Comparison of ENCODE assay signal across 10 mouse cellular contexts in the genomic region with DNA sequence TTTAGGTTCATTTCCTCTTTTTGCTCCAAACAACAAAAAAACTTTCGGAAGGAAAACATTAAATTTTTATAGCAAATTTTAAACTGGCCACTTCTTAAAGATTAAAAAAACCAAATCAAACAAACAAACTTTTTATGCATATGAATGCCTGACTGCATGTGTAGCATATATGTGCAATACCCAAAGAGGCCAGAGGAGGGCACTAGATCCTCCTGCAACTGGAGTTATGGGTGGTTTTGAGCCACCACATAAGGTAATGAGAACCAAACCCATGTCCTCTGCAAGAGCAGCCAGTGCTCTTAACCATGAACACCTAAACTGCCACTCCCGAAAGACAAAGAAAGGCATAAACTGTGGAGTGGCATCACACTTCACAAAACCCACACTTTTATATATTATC. TPM values are rescaled to one million over a fixed set of nuclear protein-coding genes. Genes with fewer than 3 reads are reported as not detected.
DNase-seq lines count a peak whose midpoint lies in the region; ATAC-seq and TF ChIP-seq lines count a peak whose summit lies in the region.
"Had no signal": no experiment of that assay in that cellular context is flagged by ENCODE, and none has a peak within 500 bp of the region (broad histone marks: within the 10 kb centered on the region; RNA-seq: fewer than 3 reads in every experiment).

No protein-coding gene starts in this region.

- no peak overlapping the region for H3K27ac ChIP-seq in forebrain, embryonic 11.5 days (ENCODE audit: low read depth, low read length)
- H3K27ac ChIP-seq in forebrain, embryonic 15.5 days (replicated peaks) = no peak overlapping the region
- H3K27ac ChIP-seq: heart, embryonic 13.5 days; midbrain, embryonic 12.5 days had no signal

- no peak overlapping the region for H3K9ac ChIP-seq in forebrain, embryonic 11.5 days (ENCODE audit: low read length)
- H3K9ac ChIP-seq in forebrain, embryonic 15.5 days (replicated peaks) = no peak overlapping the region
- H3K9ac ChIP-seq: heart, embryonic 13.5 days; midbrain, embryonic 12.5 days had no signal

- H3K27me3 ChIP-seq in forebrain, embryonic 11.5 days (ENCODE audit: control insufficient read depth, insufficient read depth, low read length) = no peaks in the 10 kb centered on the region
- no peaks in the 10 kb centered on the region for H3K27me3 ChIP-seq in forebrain, embryonic 15.5 days
- H3K27me3 ChIP-seq: heart, embryonic 13.5 days; midbrain, embryonic 12.5 days had no signal

- H3K9me3 ChIP-seq in forebrain, embryonic 11.5 days (ENCODE audit: control insufficient read depth, low read length) = no peaks in the 10 kb centered on the region
- H3K9me3 ChIP-seq in forebrain, embryonic 15.5 days = no peaks in the 10 kb centered on the region
- H3K9me3 ChIP-seq: heart, embryonic 13.5 days; midbrain, embryonic 12.5 days had no signal

- H3K4me3 ChIP-seq in forebrain, embryonic 11.5 days (ENCODE audit: low read depth, low read length) = no peak overlapping the region
- no peak overlapping the region for H3K4me3 ChIP-seq in forebrain, embryonic 15.5 days
- no peak overlapping the region for H3K4me3 ChIP-seq in lung, adult 2 months (replicated peaks; ENCODE audit: extremely low read depth, low read depth, low read length)
- H3K4me3 ChIP-seq: heart, embryonic 13.5 days; midbrain, embryonic 12.5 days had no signal

- H3K36me3 ChIP-seq in forebrain, embryonic 11.5 days (ENCODE audit: control insufficient read depth, insufficient read depth, low read length) = no peaks in the 10 kb centered on the region; the same call in 1 of the 2 replicates
- peaks cover 7% of the 10 kb centered on the region; the same call in 1 of the 2 replicates for H3K36me3 ChIP-seq in forebrain, embryonic 15.5 days

- WGBS in forebrain, embryonic 11.5 days = 90% methylated on average over 2 of the region's 2 CpGs
- WGBS in forebrain, embryonic 15.5 days = 98% methylated on average over 2 of the region's 2 CpGs
- 91% methylated on average over 2 of the region's 2 CpGs for WGBS in lung, adult 2 months

- no peak for ATAC-seq in forebrain, embryonic 11.5 days (replicated peaks; ENCODE audit: low FRiP score)
- ATAC-seq in forebrain, embryonic 15.5 days (replicated peaks) = no peak

- peak; percentile 56 for DNase-seq in forebrain, embryonic 11.5 days (ENCODE audit: low spot score)
- DNase-seq in lung, adult 2 months = peak; percentile 31
- no peak for DNase-seq in lung, postnatal 25 days (ENCODE audit: low spot score)
- DNase-seq in adipocyte (ENCODE audit: low spot score) = peak; percentile 26
- DNase-seq in lung, postnatal 10 days = peak; percentile 52
- DNase-seq in yolk sac, embryonic 10.5 days (ENCODE audit: low spot score) = no peak
- no peak for DNase-seq in left cerebral cortex, adult 8-10 months (ENCODE audit: low spot score in 2 of 2)

- H3K4me1 ChIP-seq in forebrain, embryonic 11.5 days (replicated peaks; ENCODE audit: control insufficient read depth, insufficient read depth, low read length) = 0 out of 2 replicates have a peak, but pooled peaks cover 2% of the 10 kb centered on the region
- peaks cover 43% of the 10 kb centered on the region for H3K4me1 ChIP-seq in forebrain, embryonic 15.5 days
- peaks cover 15% of the 10 kb centered on the region for H3K4me1 ChIP-seq in lung, adult 2 months (ENCODE audit: control insufficient read depth, insufficient read depth, low read length)

- TF ChIP-seq CTCF in lung, adult 2 months (IDR thresholded peaks at IDR 0.05; ENCODE audit: insufficient read depth, low read length) = no peak; the same call in 1 of the 2 replicates

- TF ChIP-seq POLR2A in lung, adult 2 months (IDR thresholded peaks at IDR 0.05; ENCODE audit: borderline replicate concordance, extremely low read depth, low read depth, low read length) = no peak

- no peak overlapping the region for H3K4me2 ChIP-seq in forebrain, embryonic 11.5 days (ENCODE audit: low read depth, low read length, severe bottlenecking)
- no peak overlapping the region for H3K4me2 ChIP-seq in forebrain, embryonic 15.5 days (replicated peaks)
- H3K4me2 ChIP-seq: heart, embryonic 13.5 days; midbrain, embryonic 12.5 days had no signal

RNA-seq across cellular contexts. Expression of a gene that starts 4.5 kb away (rescaled TPM):
- polyA plus RNA-seq in forebrain, embryonic 11.5 days (2014; fragmentation: Nextera tagmentation; extraction: Ambion mirVana) = 214 and 239 TPM in 2 replicates
- polyA plus RNA-seq in forebrain, embryonic 15.5 days (2015; fragmentation: Nextera tagmentation; extraction: Ambion mirVana) = 347 and 356 TPM in 2 replicates
- polyA plus RNA-seq in lung, adult 2 months (2012; rRNA removed) = 41.9 and 57.7 TPM in 2 replicates
- total RNA-seq in left cerebral cortex, adult 8-10 months (2022) = 100 to 1,000 TPM; 106 to 123 (median 113) TPM

RNA-seq across cellular contexts. Expression of a gene that starts 41.4 kb away (rescaled TPM):
- polyA plus RNA-seq in forebrain, embryonic 11.5 days (2014; fragmentation: Nextera tagmentation; extraction: Ambion mirVana) = 1.2 and 2.3 TPM in 2 replicates
- 0.26 and 0.47 TPM in 2 replicates for polyA plus RNA-seq in forebrain, embryonic 15.5 days (2015; fragmentation: Nextera tagmentation; extraction: Ambion mirVana)
- polyA plus RNA-seq in lung, adult 2 months (2012; rRNA removed) = 5.1 and 6.1 TPM in 2 replicates
- total RNA-seq in left cerebral cortex, adult 8-10 months (2022) = not detected

RNA-seq across cellular contexts. Expression of a gene that starts 55.5 kb away (rescaled TPM):
- polyA plus RNA-seq in forebrain, embryonic 11.5 days (2014; fragmentation: Nextera tagmentation; extraction: Ambion mirVana) = 72.6 and 83.1 TPM in 2 replicates
- 70.1 and 73.0 TPM in 2 replicates for polyA plus RNA-seq in forebrain, embryonic 15.5 days (2015; fragmentation: Nextera tagmentation; extraction: Ambion mirVana)
- 14.4 and 17.1 TPM in 2 replicates for polyA plus RNA-seq in lung, adult 2 months (2012; rRNA removed)
- 10 to 100 TPM; 50.1 to 58.2 (median 54.2) TPM for total RNA-seq in left cerebral cortex, adult 8-10 months (2022)

Comparison
In these comparisons a context has a peak if more than half of its experiments do, and no peak if none do; other contexts are left out.
1. DNase-seq: peak in forebrain, embryonic 11.5 days (single experiment), lung, adult 2 months (single experiment), adipocyte (single experiment) and lung, postnatal 10 days (single experiment); none in lung, postnatal 25 days (single experiment), yolk sac, embryonic 10.5 days (single experiment) and left cerebral cortex, adult 8-10 months (0 of 2).